Mouse (Mus musculus) kidney, embryonic 14.5 days (tissue): Measurements from ENCODE around the gene Kcnj6. TPM values are rescaled to one million over a fixed set of nuclear protein-coding genes. Genes with fewer than 3 reads are reported as not detected.

Experiments
- ATAC-seq: fragments of 200-750 bp; cut with Nextera tagmentation; 2 replicates; pipeline ENCODE4 v1.8.0; 2017; ENCODE audit warnings: moderate number of reproducible peaks, mild to moderate bottlenecking, moderate TSS enrichment, moderate library complexity; ENCODE audit not compliant: low FRiP score, low TSS enrichment
- H3K27ac ChIP-seq: fragments of 300-500 bp; sonication (generic); 2 replicates; pipeline ENCODE4 v1.5.1; 2014; ENCODE audit warnings: low read depth, mild to moderate bottlenecking, low read length, moderate library complexity, mixed read lengths
- H3K27me3 ChIP-seq: fragments of 300-500 bp; sonication (generic); 2 replicates; pipeline ENCODE4 v1.6.1; 2014; ENCODE audit warnings: mild to moderate bottlenecking, low read length; ENCODE audit not compliant: control insufficient read depth, insufficient read depth
- H3K36me3 ChIP-seq: fragments of 300-500 bp; sonication (generic); 2 replicates; pipeline ENCODE4 v1.6.1; 2014; ENCODE audit warnings: low read length, mixed read lengths; ENCODE audit not compliant: control insufficient read depth, insufficient read depth
- H3K4me1 ChIP-seq: fragments of 300-500 bp; sonication (generic); 2 replicates; pipeline ENCODE4 v1.6.1; 2014; ENCODE audit warnings: low read length, mixed read lengths; ENCODE audit not compliant: control insufficient read depth, insufficient read depth
- H3K4me2 ChIP-seq: fragments of 300-500 bp; sonication (generic); replicated peaks from 2 replicates; pipeline ENCODE4 v1.6.1; 2014; ENCODE audit warnings: low read depth, mild to moderate bottlenecking, low read length
- H3K4me3 ChIP-seq: fragments of 300-500 bp; sonication (generic); 2 replicates; pipeline ENCODE4 v1.5.1; 2014; ENCODE audit warnings: mild to moderate bottlenecking, low read length
- H3K9ac ChIP-seq: fragments of 300-500 bp; sonication (generic); 2 replicates; pipeline ENCODE4 v1.6.1; 2014; ENCODE audit warnings: low read depth, mild to moderate bottlenecking, low read length, moderate library complexity
- H3K9me3 ChIP-seq: fragments of 300-500 bp; sonication (generic); 2 replicates; pipeline ENCODE4 v1.6.1; 2016; ENCODE audit warnings: low read length; ENCODE audit not compliant: control insufficient read depth
- WGBS: fragments of 180-500 bp; shearing (Covaris S2); extraction: QIAGEN DNeasy Blood & Tissue Kit; methylation state at CpG from one replicate; pipeline ENCODE4 v1.1.7; 2014; 5-methylcytosine and 5-hydroxymethylcytosine counted together
- polyA plus RNA-seq: library from polyadenylated mRNA; unstranded; fragments of >200 nt; fragmentation: Nextera tagmentation; extraction: Ambion mirVana; gene quantifications from 2 replicates; pipeline ENCODE4 v1.2.1, GENCODE M21; 2014

Gene Kcnj6
- polyA plus RNA-seq, 1 experiment from 2014 or later: not detected

- H3K4me1 ChIP-seq: no peaks in the 10 kb centered on the region
- no peak overlapping the region for H3K4me3 ChIP-seq
- no peak for ATAC-seq
- H3K27ac ChIP-seq: no peak overlapping the region
- no peaks in the 10 kb centered on the region for H3K27me3 ChIP-seq
- H3K9ac ChIP-seq: no peak overlapping the region
- WGBS: 94% methylated on average over 6 of the region's 6 CpGs
- no peaks in the 10 kb centered on the region for H3K9me3 ChIP-seq
- H3K4me2 ChIP-seq: no peak overlapping the region
- H3K36me3 ChIP-seq: no peaks in the 10 kb centered on the region
These were observed 41.1 kb downstream of the Kcnj6 start for GRCm38 (mm10) chr16:94956410-94956809.

DNA sequence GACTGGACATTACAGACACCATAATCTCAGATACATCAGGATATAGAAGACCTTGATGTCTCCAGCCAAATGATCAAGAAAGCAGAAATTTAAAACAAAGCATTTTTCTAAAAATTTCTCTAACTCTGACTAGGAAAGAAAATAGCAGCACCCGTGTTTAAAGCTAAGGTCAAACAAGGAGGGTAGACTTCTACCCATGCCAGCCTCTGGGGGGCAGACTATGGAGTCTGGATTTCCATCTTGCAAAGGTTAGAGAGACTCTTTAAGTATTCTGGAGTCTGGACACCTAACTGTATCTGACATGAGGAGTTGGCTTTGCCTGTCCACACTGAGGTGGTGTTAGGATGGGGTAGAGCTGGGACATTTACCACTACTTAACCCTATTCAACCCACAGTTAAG, 44.2 kb downstream of the Kcnj6 start:
- no peak overlapping the region for H3K9ac ChIP-seq
- no peak for ATAC-seq
- H3K36me3 ChIP-seq: no peaks in the 10 kb centered on the region
- no peaks in the 10 kb centered on the region for H3K4me1 ChIP-seq
- WGBS: 58% methylated on average over 1 of the region's 1 CpGs
- H3K27ac ChIP-seq: no peak overlapping the region
- H3K27me3 ChIP-seq: no peaks in the 10 kb centered on the region
- H3K4me3 ChIP-seq: no peak overlapping the region
- no peak overlapping the region for H3K4me2 ChIP-seq
- H3K9me3 ChIP-seq: no peaks in the 10 kb centered on the region

DNA sequence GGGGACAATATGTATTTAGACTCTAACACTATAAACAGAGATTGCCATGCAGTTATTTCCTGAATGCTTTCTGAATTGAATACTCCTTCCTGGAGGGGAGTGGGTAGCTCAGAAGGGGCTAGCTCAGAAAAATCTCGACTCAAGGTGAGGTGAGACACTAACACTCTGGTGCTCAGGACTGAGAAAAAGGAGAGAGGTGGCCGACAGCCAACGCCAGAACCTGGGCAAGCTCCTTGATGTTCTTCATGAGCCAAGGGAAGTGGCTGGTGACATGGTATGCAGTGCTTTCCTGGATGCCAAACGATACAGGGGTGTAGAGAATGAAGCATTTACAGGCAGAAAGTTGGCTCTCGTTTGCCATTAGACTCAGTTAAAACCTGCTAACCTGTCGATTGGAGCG, 48.3 kb downstream of the Kcnj6 start:
- no peak overlapping the region for H3K4me2 ChIP-seq
- no peak overlapping the region for H3K27ac ChIP-seq
- no peaks in the 10 kb centered on the region for H3K9me3 ChIP-seq
- ATAC-seq: no peak
- 93% methylated on average over 7 of the region's 7 CpGs for WGBS
- H3K27me3 ChIP-seq: no peaks in the 10 kb centered on the region
- no peaks in the 10 kb centered on the region for H3K4me1 ChIP-seq
- H3K4me3 ChIP-seq: no peak overlapping the region
- H3K9ac ChIP-seq: no peak overlapping the region
- no peaks in the 10 kb centered on the region for H3K36me3 ChIP-seq

- Histone ChIP-seq H3K36me3 (no peaks in the 10 kb centered on the region), H3K4me2 (no peak overlapping the region), H3K9ac (no peak overlapping the region), H3K4me3 (no peak overlapping the region), H3K27ac (no peak overlapping the region), H3K9me3 (no peaks in the 10 kb centered on the region), H3K4me1 (no peaks in the 10 kb centered on the region), H3K27me3 (no peaks in the 10 kb centered on the region)
- no peak for ATAC-seq
- WGBS: 80% methylated on average over 5 of the region's 5 CpGs
These were observed 50.7 kb downstream of the Kcnj6 start for GRCm38 (mm10) chr16:94946848-94947247.

- Histone ChIP-seq H3K4me3 (no peak overlapping the region), H3K36me3 (no peaks in the 10 kb centered on the region), H3K4me2 (no peak overlapping the region), H3K27me3 (no peaks in the 10 kb centered on the region), H3K4me1 (peaks cover 17% of the 10 kb centered on the region), H3K9ac (no peak overlapping the region), H3K27ac (no peak overlapping the region), H3K9me3 (no peaks in the 10 kb centered on the region)
- ATAC-seq: no peak
- 77% methylated on average over 8 of the region's 8 CpGs for WGBS
These were observed 64.8 kb downstream of the Kcnj6 start for GRCm38 (mm10) chr16:94932702-94933101.

DNA sequence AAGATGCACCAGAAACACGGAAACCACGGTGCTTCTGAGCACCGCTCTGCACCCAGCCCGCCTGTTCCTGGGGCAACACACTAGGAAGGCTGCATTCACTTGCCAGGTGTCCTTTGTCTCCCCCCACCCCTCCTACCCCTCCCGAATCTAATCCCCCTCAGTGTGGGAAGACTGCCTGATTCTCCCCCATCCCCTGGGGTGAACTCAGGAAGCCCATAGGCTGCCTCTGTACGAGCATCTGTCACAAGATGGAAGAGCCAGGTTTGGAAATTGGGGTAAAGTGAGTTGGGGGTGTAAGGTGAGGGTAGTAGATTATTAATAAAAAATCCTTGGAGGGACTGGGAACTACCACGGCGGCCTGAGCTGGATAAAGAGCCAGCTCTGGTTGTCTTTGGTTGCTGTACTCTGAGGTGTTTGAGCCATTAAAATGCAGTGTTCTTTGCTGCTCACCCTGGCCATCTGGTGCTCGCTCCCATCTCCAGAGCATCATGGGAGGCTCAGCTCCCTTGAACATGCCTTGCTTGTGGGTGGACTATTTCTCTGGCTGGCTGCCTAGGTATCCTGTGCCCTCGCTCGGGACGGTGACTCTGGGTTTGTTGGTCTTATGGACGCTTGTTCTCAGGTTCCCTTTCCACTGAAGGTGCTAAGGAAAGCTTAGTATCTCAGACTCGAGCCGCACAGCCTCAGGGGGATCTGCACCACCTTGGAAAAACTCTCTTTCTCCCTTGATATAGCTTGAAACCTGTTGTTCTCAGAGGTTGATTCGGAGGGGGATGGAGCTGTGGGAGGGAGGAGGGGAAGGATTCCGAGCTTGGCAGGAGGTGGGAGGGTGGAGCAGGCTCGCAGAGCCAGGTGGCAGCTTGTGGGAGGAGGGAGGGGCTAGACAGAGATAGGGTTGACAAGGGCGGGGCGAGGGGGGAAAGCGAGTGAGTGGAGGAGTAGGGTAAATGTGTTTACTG, 65.9 kb downstream of the Kcnj6 start:
- no peaks in the 10 kb centered on the region for H3K9me3 ChIP-seq
- H3K4me2 ChIP-seq: peak overlapping the region; percentile 35
- no peaks in the 10 kb centered on the region for H3K36me3 ChIP-seq
- 5% methylated on average over 21 of the region's 21 CpGs for WGBS
- no peak overlapping the region for H3K4me3 ChIP-seq
- no peaks in the 10 kb centered on the region for H3K27me3 ChIP-seq
- 0 out of 2 replicates have a peak overlapping the region, but pooled peaks have one; percentile 12 for H3K9ac ChIP-seq
- peaks cover 17% of the 10 kb centered on the region for H3K4me1 ChIP-seq
- no peak overlapping the region for H3K27ac ChIP-seq
- ATAC-seq: peak; percentile 76

DNA sequence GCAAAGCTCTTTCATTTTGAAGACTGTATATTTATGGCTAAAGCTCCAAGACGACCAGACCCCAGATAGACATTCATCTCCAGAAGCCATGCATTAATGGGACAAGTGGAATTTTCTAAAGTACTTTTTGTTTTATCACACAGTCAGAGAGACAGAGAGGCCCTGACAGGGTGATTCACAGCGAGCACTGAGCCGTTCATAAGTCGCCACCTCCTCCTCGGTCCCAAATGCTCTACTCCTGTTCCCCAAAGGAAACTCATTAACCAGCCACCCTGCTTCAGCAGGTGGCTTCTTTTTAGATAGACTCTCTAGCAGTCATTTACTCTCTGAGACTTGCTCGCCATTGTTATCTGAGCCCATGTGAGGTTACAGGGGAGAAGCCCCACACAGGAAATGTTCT, 72.1 kb downstream of the Kcnj6 start:
- no peaks in the 10 kb centered on the region for H3K9me3 ChIP-seq
- no peak overlapping the region for H3K4me2 ChIP-seq
- no peak overlapping the region for H3K4me3 ChIP-seq
- 16% methylated on average over 6 of the region's 6 CpGs for WGBS
- no peaks in the 10 kb centered on the region for H3K4me1 ChIP-seq
- H3K9ac ChIP-seq: no peak overlapping the region
- H3K36me3 ChIP-seq: no peaks in the 10 kb centered on the region
- no peaks in the 10 kb centered on the region for H3K27me3 ChIP-seq
- H3K27ac ChIP-seq: no peak overlapping the region
- peak; percentile 82; the same call in 1 of the 2 replicates for ATAC-seq

DNA sequence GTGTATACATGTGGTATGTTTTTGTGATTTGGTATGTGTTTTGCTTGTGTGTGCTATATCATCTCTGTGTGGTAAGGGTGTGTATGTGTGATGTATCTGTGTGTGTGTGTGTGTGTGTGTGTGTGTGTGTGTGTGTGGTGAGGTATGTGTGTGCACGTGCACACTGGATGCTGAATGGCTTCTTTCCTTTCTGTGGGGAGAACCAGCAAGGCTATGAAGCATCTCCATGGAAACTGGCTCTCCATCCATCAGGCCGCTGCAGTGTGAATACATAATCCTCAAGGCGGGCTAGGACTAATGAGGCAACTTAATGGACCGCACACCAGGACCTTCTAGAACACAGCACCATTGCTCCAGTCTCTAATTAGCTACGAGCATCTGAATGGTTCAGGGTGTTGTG, 78.3 kb downstream of the Kcnj6 start:
- Histone ChIP-seq H3K36me3 (no peaks in the 10 kb centered on the region), H3K9ac (no peak overlapping the region), H3K27ac (no peak overlapping the region), H3K4me1 (no peaks in the 10 kb centered on the region), H3K27me3 (no peaks in the 10 kb centered on the region), H3K9me3 (no peaks in the 10 kb centered on the region), H3K4me2 (no peak overlapping the region), H3K4me3 (no peak overlapping the region)
- ATAC-seq: no peak
- WGBS: 85% methylated on average over 5 of the region's 5 CpGs

DNA sequence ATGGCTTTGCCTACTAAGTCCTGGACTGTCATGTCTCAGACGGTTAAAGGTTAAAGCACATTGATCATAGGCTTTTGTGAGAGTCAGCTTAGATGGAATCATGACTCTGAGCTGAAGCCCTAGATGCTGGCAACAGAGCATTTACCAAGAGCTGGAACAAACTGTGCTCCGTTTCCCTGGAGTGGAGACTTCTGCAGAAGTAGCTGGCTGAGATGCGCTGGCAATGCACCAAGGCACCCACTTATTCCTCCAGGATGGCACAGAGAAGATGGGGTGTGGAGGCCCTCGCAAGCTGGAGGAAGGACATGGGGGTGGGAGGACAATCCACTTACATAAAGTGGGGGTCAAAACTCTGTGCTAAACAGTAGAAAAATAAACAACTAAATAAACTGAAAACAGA, 91.5 kb downstream of the Kcnj6 start:
- Histone ChIP-seq H3K4me2 (no peak overlapping the region), H3K9ac (no peak overlapping the region), H3K4me3 (no peak overlapping the region), H3K27ac (no peak overlapping the region), H3K9me3 (no peaks in the 10 kb centered on the region), H3K27me3 (no peaks in the 10 kb centered on the region), H3K36me3 (no peaks in the 10 kb centered on the region), H3K4me1 (no peaks in the 10 kb centered on the region)
- no peak for ATAC-seq
- 92% methylated on average over 4 of the region's 4 CpGs for WGBS
